Mouse (Mus musculus) ES-E14 (cell line): ENCODE measurements around the gene Eif1ad.

Experiments used
- CHD2 ChIP-seq: IDR thresholded peaks from 2 replicates; pipeline ENCODE4 v1.6.1; 2014; ENCODE audit warnings: mild to moderate bottlenecking, low read depth, low read length, inconsistent platforms
- HCFC1 ChIP-seq: IDR thresholded peaks from 2 replicates; pipeline ENCODE4 v1.6.1; 2012; ENCODE audit warnings: low read length, inconsistent platforms, borderline replicate concordance; ENCODE audit not compliant: insufficient read depth
- MAFK ChIP-seq: IDR thresholded peaks from 2 replicates; pipeline ENCODE4 v1.6.1; 2014; ENCODE audit warnings: mild to moderate bottlenecking, low read depth, low read length, inconsistent platforms; ENCODE audit not compliant: insufficient read depth
- ZNF384 ChIP-seq: IDR thresholded peaks from 2 replicates; pipeline ENCODE4 v1.6.1; 2012; ENCODE audit warnings: low read depth, low read length, inconsistent platforms

GRCm38 (mm10) chr19:5420579-5420978, 54.0 kb downstream of the Eif1ad start:
- TF ChIP-seq MAFK (no peak), ZNF384 (no peak), HCFC1 (no peak), CHD2 (no peak)
